Comparison of ENCODE assay signal across 12 mouse cellular contexts in the genomic region with DNA sequence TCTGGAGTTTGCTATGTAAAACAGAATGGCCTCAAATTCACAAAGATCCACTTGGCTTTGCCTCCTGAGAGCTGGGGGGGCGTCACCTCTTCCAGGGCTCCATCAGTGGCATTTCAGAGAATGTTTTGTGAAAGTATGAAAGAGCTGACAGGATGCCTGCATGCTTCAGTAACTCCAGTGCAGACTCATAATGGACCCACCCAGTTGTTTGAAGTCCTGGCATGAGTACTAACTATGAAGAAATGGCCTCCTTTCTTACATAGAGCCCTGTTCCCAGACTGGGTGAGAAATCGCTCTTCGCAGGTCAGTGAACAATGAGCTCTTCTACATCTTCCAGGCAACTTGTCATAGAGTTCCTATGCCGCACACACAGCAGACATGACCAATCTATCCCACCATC.
"Had no signal": no experiment of that assay in that cellular context is flagged by ENCODE, and none has a peak within 500 bp of the region (broad histone marks: within the 10 kb centered on the region; RNA-seq: fewer than 3 reads in every experiment).

No protein-coding gene starts in this region.

- H3K4me1 ChIP-seq: liver, embryonic 13.5 days had no signal

- DNase-seq: kidney, postnatal 10 days; kidney, postnatal 36 days; layer of hippocampus, postnatal 36 days; liver, embryonic 13.5 days; lung, adult 2 months; lung, postnatal 14 days; lung, postnatal 4 days; midbrain, embryonic 14.5 days; thymus, postnatal 36 days had no signal

- H3K27me3 ChIP-seq: kidney, embryonic 15.5 days had no signal

- H3K27ac ChIP-seq: kidney, embryonic 15.5 days; left cerebral cortex, adult 2 months; liver, embryonic 13.5 days had no signal

- H3K36me3 ChIP-seq: kidney, embryonic 15.5 days; liver, embryonic 13.5 days had no signal

- H3K4me3 ChIP-seq: kidney, embryonic 15.5 days; left cerebral cortex, adult 2 months; liver, embryonic 13.5 days had no signal

- H3K9me3 ChIP-seq: kidney, embryonic 15.5 days; liver, embryonic 13.5 days had no signal

- H3K9ac ChIP-seq: kidney, embryonic 15.5 days; liver, embryonic 13.5 days had no signal

- H3K4me2 ChIP-seq: kidney, embryonic 15.5 days; liver, embryonic 13.5 days; midbrain, embryonic 11.5 days had no signal
